Mouse (Mus musculus) erythroblast, embryonic 14.5 days (primary cell): ENCODE data around the gene Lrrc4b.

ENCODE experiments used
- GATA1 ChIP-seq: IDR thresholded peaks from 2 replicates; pipeline ENCODE4 v1.6.1; 2012; ENCODE audit warnings: low read length, inconsistent platforms, mixed read lengths
- TAL1 ChIP-seq: IDR thresholded peaks from 3 replicates; pipeline ENCODE4 v1.6.1; 2012; ENCODE audit warnings: low read length, inconsistent platforms, mixed read lengths

DNA sequence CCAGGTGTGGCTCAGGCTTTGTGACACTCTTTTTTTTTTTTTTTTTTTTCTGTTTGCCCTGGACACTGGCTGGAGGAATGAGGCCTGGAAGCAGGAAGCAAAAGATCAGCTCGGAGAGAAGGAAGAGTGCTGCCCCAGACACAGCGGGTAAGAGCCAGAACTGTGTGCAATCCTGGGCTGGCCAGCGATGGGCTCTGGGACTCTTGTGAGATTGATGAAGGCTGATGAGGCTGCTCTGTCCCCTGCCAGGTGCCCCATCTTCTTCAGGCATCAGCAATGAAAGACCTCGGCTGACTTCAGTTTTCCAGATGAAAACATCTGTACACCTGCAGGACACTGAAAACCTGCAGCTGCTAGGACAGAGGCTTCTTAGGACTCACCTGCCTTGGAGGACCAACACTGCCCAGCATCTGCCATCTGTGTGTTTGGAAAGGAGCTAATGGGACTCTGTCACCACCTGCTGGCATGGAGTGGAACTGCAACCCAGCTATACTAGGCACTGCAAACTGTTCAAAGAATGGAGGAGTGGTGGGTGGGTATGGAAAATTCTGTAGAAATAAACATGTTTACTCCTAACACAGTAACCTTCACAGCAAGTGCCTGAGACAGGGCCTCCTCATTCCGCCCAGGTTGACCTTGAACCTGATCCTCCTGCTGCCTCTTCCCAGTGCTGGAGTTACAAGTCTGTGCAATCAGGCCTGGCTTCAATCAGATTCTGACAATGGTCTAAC lies 56.2 kb downstream of the Lrrc4b start:
- TF ChIP-seq TAL1: no peak
- TF ChIP-seq GATA1: no peak
